Mouse (Mus musculus): ENCODE results near the gene Ppm1h.
"Not testable (repeated sequence)": the region's sequence is repeated elsewhere in the genome, so short reads cannot be mapped to it uniquely, and the experiment has no call there.

Gene Ppm1h

DNA sequence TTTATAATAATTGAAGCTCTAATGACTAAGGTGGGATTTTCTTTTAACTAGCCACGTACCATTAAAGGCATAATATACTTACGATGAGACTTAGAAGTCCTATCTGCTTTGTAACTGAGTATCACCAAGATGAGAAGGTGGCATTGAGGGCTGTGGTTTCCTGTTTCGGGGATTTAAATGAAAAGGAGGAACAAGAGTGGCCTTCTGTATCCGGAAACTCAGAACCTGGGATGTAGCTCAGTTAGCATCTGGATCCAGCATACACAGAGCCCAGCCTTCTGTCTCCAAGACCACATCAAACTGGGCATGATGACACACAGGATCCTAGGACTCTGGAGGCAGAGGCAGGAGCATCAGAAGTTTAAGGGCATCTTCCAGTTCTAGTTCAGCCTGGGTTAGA, 256.8 kb downstream of the Ppm1h start:
- DNase-seq = not testable (repeated sequence)

- DNase-seq = not testable (repeated sequence)
Measured at GRCm38 (mm10) chr10:122937380-122937779, 258.8 kb downstream of the Ppm1h start.

DNA sequence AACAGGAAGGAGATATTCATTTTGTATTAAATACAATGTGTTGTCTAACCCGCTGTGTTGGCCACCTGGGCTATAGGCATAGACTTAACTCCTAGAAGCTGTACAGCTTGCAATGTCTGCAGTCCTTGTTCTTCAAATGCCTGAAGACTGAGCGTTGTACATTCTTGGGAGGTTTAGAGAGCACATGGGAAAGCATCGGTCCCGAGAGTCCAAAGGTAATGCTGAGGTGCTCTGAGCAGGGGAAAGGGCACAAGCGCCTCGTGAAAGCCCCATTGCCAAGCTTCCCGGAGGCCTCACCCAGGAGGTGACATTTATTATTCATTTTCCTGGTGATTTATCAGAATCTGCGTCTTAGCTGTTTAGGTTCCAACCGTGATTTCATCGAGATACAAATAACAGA, 261.0 kb downstream of the Ppm1h start:
- no peak for DNase-seq

GRCm38 (mm10) chr10:122942771-122943170, 264.2 kb downstream of the Ppm1h start:
- no peak for DNase-seq

GRCm38 (mm10) chr10:122943824-122944223, 265.3 kb downstream of the Ppm1h start:
- no peak for DNase-seq

- no peak for DNase-seq
Measured at GRCm38 (mm10) chr10:122944888-122945287, 266.3 kb downstream of the Ppm1h start.

DNA sequence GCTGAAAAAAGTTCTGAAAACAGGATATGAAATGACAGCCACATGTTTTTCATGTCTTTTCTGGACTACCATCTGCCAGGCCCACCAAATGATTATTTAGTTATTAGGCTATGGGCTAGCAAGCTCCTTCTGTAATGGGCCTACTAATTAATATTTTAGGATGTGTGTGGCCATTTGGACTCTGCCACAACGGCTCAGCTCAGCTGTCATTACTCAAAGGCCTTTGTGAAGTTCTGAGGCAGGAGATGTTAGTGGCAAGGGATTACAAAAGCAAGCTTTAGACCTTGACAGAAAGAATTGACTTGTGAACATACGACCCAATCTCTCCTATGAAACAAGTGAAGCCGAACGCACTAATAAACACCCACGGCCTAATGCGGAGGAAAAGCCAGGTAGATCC, 272.4 kb downstream of the Ppm1h start:
- DNase-seq = no peak

GRCm38 (mm10) chr10:122953576-122953975, 275.0 kb downstream of the Ppm1h start:
- DNase-seq = no peak

DNA sequence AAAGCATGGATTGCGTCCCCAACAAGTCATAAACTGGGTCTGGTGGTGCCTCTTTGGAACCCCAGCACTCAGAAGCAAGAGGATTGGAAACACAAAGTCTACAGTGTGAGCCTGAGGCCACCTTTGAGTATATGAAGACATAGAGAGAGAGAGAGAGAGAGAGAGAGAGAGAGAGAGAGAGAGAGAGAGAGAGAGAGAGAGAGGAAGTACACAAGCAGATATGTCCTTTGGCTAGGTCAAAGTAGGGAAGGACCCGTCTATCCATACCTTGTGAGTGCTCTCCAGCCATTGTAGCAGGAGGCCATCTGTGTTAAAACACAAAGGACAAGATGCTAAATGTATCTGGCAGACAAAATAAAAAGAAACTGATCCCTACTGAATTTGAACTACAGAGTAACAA, 279.4 kb downstream of the Ppm1h start:
- DNase-seq = no peak

GRCm38 (mm10) chr10:122958699-122959098, 280.1 kb downstream of the Ppm1h start:
- no peak for DNase-seq

DNA sequence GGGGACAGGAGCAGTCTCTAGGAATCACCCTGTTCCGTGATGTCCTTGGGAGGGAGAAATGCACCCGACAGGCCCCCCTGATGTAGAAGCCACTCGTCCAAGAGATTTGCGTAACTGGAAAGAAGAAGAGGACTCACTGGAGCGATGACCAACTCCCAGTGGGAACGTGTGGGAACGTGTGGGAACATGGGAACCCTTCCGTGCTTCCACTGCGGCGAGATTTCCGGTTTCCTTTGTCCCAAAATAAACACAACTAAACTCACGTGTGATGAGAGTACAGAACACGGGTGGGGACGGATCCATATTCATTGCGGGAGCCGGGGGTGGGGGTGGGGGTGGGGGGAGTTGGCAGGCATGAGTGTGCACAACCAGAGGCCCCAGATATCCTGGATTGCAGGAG, 281.7 kb downstream of the Ppm1h start:
- DNase-seq = no peak

GRCm38 (mm10) chr10:122960738-122961137, 282.2 kb downstream of the Ppm1h start:
- DNase-seq = no peak

- DNase-seq = no peak
Measured at GRCm38 (mm10) chr10:122961494-122961893, 282.9 kb downstream of the Ppm1h start.

DNA sequence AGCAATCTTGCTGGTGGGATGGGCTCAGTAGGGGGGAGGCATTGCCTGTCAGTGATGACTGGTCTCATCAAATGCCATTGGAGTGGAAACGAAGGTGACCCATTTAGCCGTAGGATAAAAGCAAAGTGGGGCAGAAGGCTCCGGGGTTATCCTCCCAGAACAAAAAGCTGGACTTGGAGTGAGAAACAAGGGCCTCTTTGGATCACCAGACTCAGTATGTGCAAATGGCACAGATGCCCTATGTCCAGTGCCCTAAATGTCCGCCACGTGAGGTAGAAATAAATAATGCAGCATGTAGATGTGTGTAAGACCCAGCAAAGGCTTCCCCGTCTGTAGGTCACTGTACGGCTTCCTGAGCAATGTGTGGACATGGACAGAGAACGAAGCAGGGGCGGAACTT, 284.1 kb downstream of the Ppm1h start:
- DNase-seq = no peak

DNA sequence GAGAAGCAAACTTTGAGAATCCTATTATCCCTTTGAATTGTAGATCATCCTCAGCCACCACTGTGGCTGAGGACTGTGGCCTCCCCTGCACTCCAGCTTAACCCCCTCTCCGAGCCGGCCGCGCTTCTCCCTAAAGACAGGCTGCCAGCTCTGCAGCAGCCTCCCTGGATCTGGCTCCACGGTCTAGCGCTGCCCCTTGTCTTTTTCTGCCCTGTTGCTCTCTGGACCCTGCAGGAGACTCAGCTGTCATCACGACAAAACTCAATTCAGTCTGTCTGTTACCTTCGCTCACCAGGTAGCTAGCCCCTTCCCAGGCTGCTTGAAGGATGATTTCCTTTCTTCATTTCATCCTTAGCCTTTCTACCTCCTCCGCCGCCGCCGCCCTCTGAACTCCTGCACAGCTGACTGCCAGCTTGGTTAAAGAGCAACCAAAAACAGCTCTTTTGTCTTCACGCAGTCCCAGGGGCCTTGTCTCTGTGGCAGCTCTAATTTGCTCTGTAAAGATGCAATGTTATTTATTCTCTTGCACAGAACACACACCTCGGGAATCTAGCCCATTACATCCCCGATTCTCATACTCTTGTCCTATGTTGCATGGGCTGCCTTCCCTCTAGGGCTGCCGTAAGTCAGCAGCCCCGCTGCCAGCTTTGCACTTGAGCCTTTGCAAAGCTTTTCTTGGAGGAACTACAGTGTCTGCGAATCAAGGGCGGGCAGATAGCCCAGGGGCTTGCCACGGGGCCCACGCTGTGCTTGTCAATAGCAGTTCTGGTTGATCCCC, 285.1 kb downstream of the Ppm1h start:
- DNase-seq = no peak

- DNase-seq = no peak
Measured at GRCm38 (mm10) chr10:122964241-122964636, 285.7 kb downstream of the Ppm1h start.

DNA sequence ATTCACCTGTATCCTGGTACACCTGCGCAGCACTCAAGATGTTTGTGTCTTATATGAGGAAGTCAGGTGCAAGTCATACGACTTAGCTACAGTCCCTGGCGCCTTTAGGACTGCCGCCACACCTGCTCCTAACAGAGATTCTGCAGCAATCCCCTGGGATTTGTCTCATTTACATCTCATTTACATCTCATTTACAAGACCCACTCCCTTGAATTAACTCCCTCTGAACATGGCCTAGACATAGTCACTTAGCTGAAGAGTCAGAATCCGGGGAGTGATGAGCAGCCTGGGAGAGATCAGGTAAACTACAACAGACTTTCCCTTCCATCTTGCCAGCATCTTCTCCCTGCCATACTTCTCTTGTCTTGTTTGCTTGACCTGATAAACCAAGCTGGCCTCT, 287.1 kb downstream of the Ppm1h start:
- not testable (repeated sequence) for DNase-seq

DNA sequence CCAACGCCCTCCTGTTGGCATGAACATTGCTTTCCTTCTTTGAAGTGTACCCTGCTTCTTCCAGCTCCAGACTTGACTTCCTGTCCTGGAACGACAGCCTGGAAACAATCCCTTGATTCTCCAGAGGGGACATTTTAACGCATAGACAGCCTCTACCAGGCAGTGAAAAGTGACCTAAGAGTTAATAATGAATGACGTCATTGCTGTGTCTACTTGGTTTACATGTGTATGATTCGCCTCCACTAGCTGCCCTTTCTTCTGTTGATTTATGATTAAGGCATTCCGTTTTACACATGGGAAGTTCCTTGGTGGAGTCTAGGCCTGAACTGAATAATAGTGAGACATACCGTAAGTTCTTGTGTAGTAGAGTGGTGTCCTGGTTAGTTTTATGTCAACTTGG, 287.9 kb downstream of the Ppm1h start:
- no peak for DNase-seq

- DNase-seq = no peak
Measured at GRCm38 (mm10) chr10:122970188-122970587, 291.6 kb downstream of the Ppm1h start.

DNA sequence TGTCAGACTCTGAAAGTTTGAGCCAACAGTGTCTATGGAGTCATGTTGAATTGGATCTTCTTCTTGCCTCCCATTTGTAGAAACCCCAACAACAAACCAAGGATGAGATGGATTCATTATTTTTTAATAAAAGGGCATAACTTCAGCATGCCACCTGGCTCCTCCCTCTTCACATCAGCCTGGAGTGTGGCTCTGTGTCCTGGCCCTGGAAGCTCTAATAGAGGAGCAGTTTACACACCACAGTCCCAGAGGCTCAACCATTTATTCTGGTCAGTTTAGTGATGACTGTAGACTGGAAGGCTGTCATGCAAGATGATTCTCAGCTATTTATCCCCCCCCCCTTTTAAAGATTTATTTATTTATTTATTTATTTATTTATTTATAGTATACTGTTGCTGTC, 294.7 kb downstream of the Ppm1h start:
- no peak for DNase-seq

DNA sequence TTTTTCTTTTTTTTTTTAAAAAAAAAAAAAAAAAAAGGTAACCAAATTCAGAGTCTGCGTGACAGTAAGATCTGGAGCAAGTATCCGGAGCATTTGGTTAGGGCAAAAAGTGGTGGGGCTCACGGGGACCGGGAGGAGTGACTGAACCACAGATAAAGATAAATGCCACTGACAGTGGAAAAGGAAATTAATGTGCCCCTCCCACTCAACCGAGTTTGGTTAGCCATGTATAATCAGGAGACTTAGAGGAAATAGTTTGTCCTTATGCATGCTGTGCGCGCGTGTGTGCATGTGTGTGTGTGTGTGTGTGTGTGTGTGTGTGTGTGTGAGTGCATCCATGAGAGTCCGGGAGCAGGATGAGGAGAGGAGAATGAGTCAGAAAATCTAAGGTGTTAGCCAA, 297.5 kb downstream of the Ppm1h start:
- DNase-seq = no peak

- no peak for DNase-seq
Measured at GRCm38 (mm10) chr10:122979356-122979755, 300.8 kb downstream of the Ppm1h start.

- DNase-seq = no peak
Measured at GRCm38 (mm10) chr10:122980123-122980522, 301.6 kb downstream of the Ppm1h start.

DNA sequence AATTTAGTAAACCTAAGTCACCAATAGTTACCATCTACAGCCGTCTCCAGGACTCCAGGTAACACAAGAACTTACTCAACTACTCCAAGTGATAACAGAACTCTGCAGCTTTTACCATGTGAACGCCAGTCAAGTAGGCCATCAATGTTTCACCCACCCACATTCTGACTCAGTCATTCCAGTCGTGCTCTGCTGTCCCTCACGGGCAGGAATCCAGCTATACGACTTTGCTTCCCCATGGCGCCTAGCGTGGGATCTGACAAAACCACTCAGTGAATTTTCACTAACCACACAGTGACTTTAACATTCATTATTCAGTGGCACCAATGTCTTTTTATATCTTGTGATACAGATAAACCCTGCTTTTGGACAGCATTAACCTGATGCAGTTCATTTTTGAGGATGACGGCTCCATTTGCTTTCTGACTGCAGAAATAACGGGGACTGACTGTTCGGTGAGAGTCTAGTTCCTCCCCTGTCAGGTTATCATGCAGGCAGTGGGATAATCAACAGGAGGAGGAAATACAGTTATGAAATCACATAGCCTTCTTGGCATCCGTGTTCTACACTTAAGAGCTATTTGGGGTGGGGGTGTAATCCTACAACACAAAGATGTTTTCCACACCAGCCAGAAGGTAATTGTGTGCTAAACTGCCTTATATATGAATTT, 304.5 kb downstream of the Ppm1h start:
- no peak for DNase-seq
